Mouse (Mus musculus) megakaryocyte-erythroid progenitor cell, adult 5-6 weeks (primary cell): Measurements from ENCODE around the gene Arfgef2. TPM values are rescaled to one million over a fixed set of nuclear protein-coding genes. Genes with fewer than 3 reads are reported as not detected.

Source experiments
- total RNA-seq, 2 experiments: library from RNA; stranded (forward) in 1 of 2; stranded (reverse) in 1 of 2; fragments of 200-1000, 215-1000 nt in 1 of 2; fragments of >200 nt in 1 of 2; fragmentation: Nextera tagmentation in 1 of 2; gene quantifications; 2 replicates each; pipeline ENCODE4 v1.2.3; 2014 to 2017

The Arfgef2 gene
- total RNA-seq, 2 experiments from 2014 or later, result 20.2 to 21.0 TPM

Other genes starting within 250 kb of the Arfgef2 start
- gene Prex1, start 91.8 kb upstream of the Arfgef2 start, total RNA-seq (2014; fragmentation: Nextera tagmentation), result 34.5 and 39.2 TPM in 2 replicates
- gene Prex1, start 91.8 kb upstream of the Arfgef2 start, total RNA-seq (2017), result 9.2 and 10.0 TPM in 2 replicates
- 1.6 and 5.0 TPM in 2 replicates for gene Trp53rkb, start 13.1 kb upstream of the Arfgef2 start, total RNA-seq (2014; fragmentation: Nextera tagmentation)
- gene Trp53rkb, start 13.1 kb upstream of the Arfgef2 start, total RNA-seq (2017), result 2.4 and 3.1 TPM in 2 replicates
- 137 and 147 TPM in 2 replicates for gene Cse1l, start 100.5 kb downstream of the Arfgef2 start, total RNA-seq (2014; fragmentation: Nextera tagmentation)
- gene Cse1l, start 100.5 kb downstream of the Arfgef2 start, total RNA-seq (2017), result 146 and 222 TPM in 2 replicates
- gene Stau1, start 190.7 kb downstream of the Arfgef2 start, total RNA-seq (2014; fragmentation: Nextera tagmentation), result 51.3 and 62.6 TPM in 2 replicates
- 42.5 and 48.4 TPM in 2 replicates for gene Stau1, start 190.7 kb downstream of the Arfgef2 start, total RNA-seq (2017)
- 95.3 and 95.8 TPM in 2 replicates for gene Ddx27, start 209.6 kb downstream of the Arfgef2 start, total RNA-seq (2014; fragmentation: Nextera tagmentation)
- gene Ddx27, start 209.6 kb downstream of the Arfgef2 start, total RNA-seq (2017), result 164 and 178 TPM in 2 replicates